Mouse (Mus musculus) limb, embryonic 10.5 days (tissue): ENCODE data around the gene Slc35c1. TPM values are rescaled to one million over a fixed set of nuclear protein-coding genes. Genes with fewer than 3 reads are reported as not detected.

Experiments used
- DNase-seq: peaks from one replicate; pipeline ENCODE4 v3.0.0-alpha.2; 2017; ENCODE audit warnings: low spot score
- H3K27ac ChIP-seq: fragments of 300-500 bp; sonication (generic); 2 replicates; pipeline ENCODE4 v1.5.1; 2016; ENCODE audit warnings: mild to moderate bottlenecking
- H3K27me3 ChIP-seq: fragments of 300-500 bp; sonication (generic); 2 replicates; pipeline ENCODE4 v1.6.1; 2016; ENCODE audit warnings: low read depth, mild to moderate bottlenecking; ENCODE audit not compliant: poor library complexity, severe bottlenecking
- H3K36me3 ChIP-seq: fragments of 300-500 bp; sonication (generic); 2 replicates; pipeline ENCODE4 v1.6.1; 2016; ENCODE audit warnings: mild to moderate bottlenecking, moderate library complexity
- H3K4me1 ChIP-seq: fragments of 300-500 bp; sonication (generic); 2 replicates; pipeline ENCODE4 v1.6.1; 2016
- H3K4me3 ChIP-seq: fragments of 300-500 bp; sonication (generic); 2 replicates; pipeline ENCODE4 v1.5.1; 2016; ENCODE audit warnings: mild to moderate bottlenecking, moderate library complexity
- H3K9me3 ChIP-seq: fragments of 300-500 bp; sonication (generic); replicated peaks from 2 replicates; pipeline ENCODE4 v1.6.1; 2016; ENCODE audit warnings: mild to moderate bottlenecking
- WGBS: fragments of 180-500 bp; shearing (Covaris S2); methylation state at CpG from one replicate; pipeline ENCODE4 v1.1.7; 2016; 5-methylcytosine and 5-hydroxymethylcytosine counted together
- polyA plus RNA-seq: library from polyadenylated mRNA; unstranded; fragments of >200 nt; fragmentation: Nextera tagmentation; extraction: Ambion mirVana; gene quantifications from 2 replicates; pipeline ENCODE4 v1.2.1, GENCODE M21; 2016

The Slc35c1 gene
- polyA plus RNA-seq, 1 experiment from 2014 or later = 11.1 TPM

- H3K36me3 ChIP-seq = peaks cover 61% of the 10 kb centered on the region
- WGBS = 86% methylated on average over 6 of the region's 6 CpGs
- no peak for DNase-seq
- no peak overlapping the region for H3K27ac ChIP-seq
- H3K4me3 ChIP-seq = no peak overlapping the region
- peaks cover 16% of the 10 kb centered on the region for H3K4me1 ChIP-seq
- H3K9me3 ChIP-seq = no peaks in the 10 kb centered on the region
- peaks cover 17% of the 10 kb centered on the region for H3K27me3 ChIP-seq
These were observed 55.6 kb downstream of the Slc35c1 start for GRCm38 (mm10) chr2:92404737-92405136.

GRCm38 (mm10) chr2:92403776-92404319, 56.5 kb downstream of the Slc35c1 start:
- H3K36me3 ChIP-seq = peaks cover 52% of the 10 kb centered on the region
- H3K27me3 ChIP-seq = peaks cover 25% of the 10 kb centered on the region
- H3K4me3 ChIP-seq = no peak overlapping the region
- WGBS = 92% methylated on average over 5 of the region's 5 CpGs
- no peak for DNase-seq
- H3K9me3 ChIP-seq = no peaks in the 10 kb centered on the region
- peaks cover 16% of the 10 kb centered on the region for H3K4me1 ChIP-seq
- no peak overlapping the region for H3K27ac ChIP-seq

Other genes with a start within 250 kb of the Slc35c1 start
- gene Pex16, start 85.9 kb downstream of the Slc35c1 start, polyA plus RNA-seq = 19.6 and 20.6 TPM in 2 replicates
- gene Large2, start 85.7 kb downstream of the Slc35c1 start, polyA plus RNA-seq = 11.5 and 13.0 TPM in 2 replicates
- 2.5 and 3.3 TPM in 2 replicates for gene 1700029I15Rik, start 78.0 kb downstream of the Slc35c1 start, polyA plus RNA-seq
- gene Mapk8ip1, start 59.3 kb downstream of the Slc35c1 start, polyA plus RNA-seq = 28.5 and 36.3 TPM in 2 replicates
- gene Cry2, start 26.5 kb downstream of the Slc35c1 start, polyA plus RNA-seq = 19.0 and 25.2 TPM in 2 replicates
- 1.5 and 2.8 TPM in 2 replicates for gene Chst1, start 139.2 kb upstream of the Slc35c1 start, polyA plus RNA-seq